Mouse (Mus musculus) adrenal gland, adult 8-10 months (tissue): Measurements from ENCODE around the gene Gm20924. TPM values are rescaled to one million over a fixed set of nuclear protein-coding genes. Genes with fewer than 3 reads are reported as not detected.
"Not testable (repeated sequence)": the region's sequence is repeated elsewhere in the genome, so short reads cannot be mapped to it uniquely, and the experiment has no call there.

Experiments used
- DNase-seq: peaks from one replicate; pipeline ENCODE4 v3.0.0; 2022
- total RNA-seq, 4 experiments: library from RNA; stranded (reverse); gene quantifications; 2 replicates each; pipeline ENCODE4 v1.2.4; 2022

Gene Gm20924
- total RNA-seq: not detected

GRCm38 (mm10) chrY:65207427-65207826 is at the start of gene Gm20924:
Gene Gm20924 (minus strand): TSS chrY:65207527.
- not testable (repeated sequence) for DNase-seq

Other genes starting within 250 kb of the Gm20924 start
- not detected for gene Gm20736, start 170.2 kb upstream of the Gm20924 start, total RNA-seq